Mouse (Mus musculus) cerebellum, adult 9-10 months (tissue): ENCODE data around the gene Mtf1.

Experiments used
- DNase-seq: peaks from one replicate; pipeline ENCODE4 v3.0.0; 2022

Mtf1 gene

GRCm38 (mm10) chr4:124856294-124856693 lies 54.4 kb downstream of the Mtf1 start:
- DNase-seq = no peak

GRCm38 (mm10) chr4:124858370-124858769 lies 56.5 kb downstream of the Mtf1 start:
- DNase-seq = no peak

GRCm38 (mm10) chr4:124860446-124860845 lies 58.5 kb downstream of the Mtf1 start:
- DNase-seq = no peak

- no peak for DNase-seq
Observed at GRCm38 (mm10) chr4:124861283-124862188, 59.6 kb downstream of the Mtf1 start, which contains the start of gene Maneal. Gene Maneal (minus strand): TSS chr4:124862171.

- no peak for DNase-seq
Observed at GRCm38 (mm10) chr4:124872719-124873118, 70.8 kb downstream of the Mtf1 start.

- no peak for DNase-seq
Observed at GRCm38 (mm10) chr4:124880599-124880998, 78.7 kb downstream of the Mtf1 start, which contains the start of gene Epha10. Gene Epha10 (plus strand): TSS chr4:124880899.

GRCm38 (mm10) chr4:124881341-124881908 lies 79.5 kb downstream of the Mtf1 start:
- DNase-seq = no peak

GRCm38 (mm10) chr4:124882151-124882729 lies 80.3 kb downstream of the Mtf1 start:
- no peak for DNase-seq

GRCm38 (mm10) chr4:124888702-124889101 lies 86.8 kb downstream of the Mtf1 start:
- no peak for DNase-seq

GRCm38 (mm10) chr4:124889935-124890334 lies 88.0 kb downstream of the Mtf1 start:
- no peak for DNase-seq

GRCm38 (mm10) chr4:124890831-124891230 lies 88.9 kb downstream of the Mtf1 start:
- no peak for DNase-seq

- DNase-seq = peak; percentile 24
Observed at GRCm38 (mm10) chr4:124893769-124894168, 91.9 kb downstream of the Mtf1 start.

GRCm38 (mm10) chr4:124894508-124895428 lies 92.9 kb downstream of the Mtf1 start:
- peak; percentile 81 for DNase-seq

- DNase-seq = no peak
Observed at GRCm38 (mm10) chr4:124898428-124898827, 96.5 kb downstream of the Mtf1 start.
